20 mouse cellular contexts compared by ENCODE assay signal in the genomic region with DNA sequence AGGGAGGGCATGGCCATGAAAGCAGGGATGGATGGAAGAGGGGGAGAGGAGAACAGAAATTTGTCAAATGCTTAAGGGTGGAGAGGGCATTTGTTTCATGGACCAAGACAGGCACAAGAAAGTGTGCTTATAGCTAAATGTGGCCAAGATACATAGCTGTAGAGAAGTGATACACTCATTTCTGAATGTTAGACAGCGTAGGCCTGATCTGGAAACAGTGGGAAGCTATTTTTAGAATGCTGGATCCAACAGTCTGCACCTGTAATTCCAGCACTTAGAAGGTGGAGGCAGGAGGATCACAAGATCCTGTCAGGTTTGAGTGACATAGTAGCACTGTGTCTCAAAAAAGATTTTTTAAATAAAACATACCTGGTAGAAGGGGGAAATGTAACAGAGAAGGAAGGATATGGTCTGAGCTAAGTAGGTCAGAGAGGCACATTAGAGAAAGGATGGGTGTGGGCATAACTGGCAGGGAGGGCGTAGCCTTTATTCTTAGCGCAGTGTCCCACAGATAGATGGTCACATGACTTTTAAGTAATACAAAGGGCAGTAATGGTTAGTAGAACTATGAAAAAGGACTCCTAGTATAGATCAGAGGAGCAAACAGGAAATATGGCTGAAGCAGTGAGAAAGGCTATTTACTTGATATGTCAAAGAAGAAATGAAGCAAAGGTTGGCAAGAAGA.
A peak's percentile ranks its signal among the peaks of the same experiment; 100 is the strongest.
DNase-seq lines count a peak whose midpoint lies in the region; ATAC-seq and TF ChIP-seq lines count a peak whose summit lies in the region.
"Had no signal": no experiment of that assay in that cellular context is flagged by ENCODE, and none has a peak within 500 bp of the region (broad histone marks: within the 10 kb centered on the region; RNA-seq: fewer than 3 reads in every experiment).

No protein-coding gene starts in this region.

- 90% methylated on average over 3 of the region's 3 CpGs for WGBS in forebrain, postnatal 0 days
- WGBS in forebrain, embryonic 14.5 days: 98% methylated on average over 3 of the region's 3 CpGs
- 71% methylated on average over 3 of the region's 3 CpGs for WGBS in liver, embryonic 13.5 days (ENCODE audit: insufficient replicate concordance)
- 91% methylated on average over 3 of the region's 3 CpGs for WGBS in liver, embryonic 11.5 days
- 85% methylated on average over 3 of the region's 3 CpGs for WGBS in stomach, postnatal 0 days

- ATAC-seq in forebrain, postnatal 0 days: peak; percentile 29; the same call in 1 of the 2 replicates
- ATAC-seq in forebrain, embryonic 14.5 days: no peak
- peak; percentile 71 for ATAC-seq in liver, embryonic 13.5 days (ENCODE audit: low read depth)
- ATAC-seq in liver, embryonic 11.5 days (replicated peaks; ENCODE audit: low FRiP score): no peak
- ATAC-seq in stomach, postnatal 0 days (ENCODE audit: low FRiP score, low TSS enrichment): peak; percentile 77
- ATAC-seq: midbrain, embryonic 15.5 days had no signal

- no peaks in the 10 kb centered on the region for H3K27me3 ChIP-seq in forebrain, postnatal 0 days (ENCODE audit: insufficient read depth, low read length)
- H3K27me3 ChIP-seq in forebrain, embryonic 14.5 days (replicated peaks; ENCODE audit: control insufficient read depth, insufficient read depth, low read length): no peaks in the 10 kb centered on the region
- H3K27me3 ChIP-seq in liver, embryonic 13.5 days: no peaks in the 10 kb centered on the region
- H3K27me3 ChIP-seq in liver, embryonic 11.5 days (replicated peaks; ENCODE audit: control insufficient read depth, insufficient read depth, low read length): no peaks in the 10 kb centered on the region
- H3K27me3 ChIP-seq in stomach, postnatal 0 days (ENCODE audit: control insufficient read depth, insufficient read depth, low read length): no peaks in the 10 kb centered on the region
- H3K27me3 ChIP-seq: embryonic facial prominence, embryonic 15.5 days; midbrain, embryonic 15.5 days had no signal

- H3K36me3 ChIP-seq in forebrain, postnatal 0 days (ENCODE audit: insufficient read depth): peaks cover 24% of the 10 kb centered on the region
- H3K36me3 ChIP-seq in forebrain, embryonic 14.5 days (ENCODE audit: control insufficient read depth, insufficient read depth, low read length): peaks cover 61% of the 10 kb centered on the region
- H3K36me3 ChIP-seq in liver, embryonic 13.5 days: peaks cover 87% of the 10 kb centered on the region
- peaks cover 24% of the 10 kb centered on the region for H3K36me3 ChIP-seq in liver, embryonic 11.5 days (ENCODE audit: control insufficient read depth, insufficient read depth, low read length)
- peaks cover 4% of the 10 kb centered on the region; the same call in 1 of the 2 replicates for H3K36me3 ChIP-seq in stomach, postnatal 0 days (ENCODE audit: control insufficient read depth, insufficient read depth, low read length)

- H3K9ac ChIP-seq in forebrain, postnatal 0 days: no peak overlapping the region
- no peak overlapping the region for H3K9ac ChIP-seq in forebrain, embryonic 14.5 days (ENCODE audit: low read length)
- H3K9ac ChIP-seq in liver, embryonic 13.5 days: no peak overlapping the region
- no peak overlapping the region for H3K9ac ChIP-seq in liver, embryonic 11.5 days (ENCODE audit: low read depth, low read length)
- H3K9ac ChIP-seq in stomach, postnatal 0 days (ENCODE audit: low read length): no peak overlapping the region
- H3K9ac ChIP-seq: embryonic facial prominence, embryonic 15.5 days; lung, embryonic 14.5 days; midbrain, embryonic 15.5 days had no signal

- no peak for TF ChIP-seq EP300 in stomach, postnatal 0 days (optimal IDR thresholded peaks at IDR 0.05)

- no peak for TF ChIP-seq CTCF in forebrain, postnatal 0 days (IDR thresholded peaks at IDR 0.05; ENCODE audit: low read depth)
- TF ChIP-seq CTCF in stomach, postnatal 0 days (IDR thresholded peaks at IDR 0.05; ENCODE audit: low read depth): no peak

- H3K4me3 ChIP-seq in forebrain, postnatal 0 days (ENCODE audit: low read depth, low read length): no peak overlapping the region
- no peak overlapping the region for H3K4me3 ChIP-seq in forebrain, embryonic 14.5 days (ENCODE audit: low read depth, low read length)
- H3K4me3 ChIP-seq in liver, embryonic 13.5 days (replicated peaks): no peak overlapping the region
- H3K4me3 ChIP-seq in liver, embryonic 11.5 days (ENCODE audit: low read depth, low read length): no peak overlapping the region
- no peak overlapping the region for H3K4me3 ChIP-seq in stomach, postnatal 0 days (ENCODE audit: low read depth, low read length)
- H3K4me3 ChIP-seq: embryonic facial prominence, embryonic 15.5 days; forebrain, embryonic 10.5 days; midbrain, embryonic 15.5 days had no signal

- no peaks in the 10 kb centered on the region for H3K4me1 ChIP-seq in forebrain, postnatal 0 days (ENCODE audit: insufficient read depth)
- H3K4me1 ChIP-seq in forebrain, embryonic 14.5 days (ENCODE audit: control insufficient read depth, insufficient read depth, low read length): no peaks in the 10 kb centered on the region
- peaks cover 11% of the 10 kb centered on the region; the same call in 1 of the 2 replicates for H3K4me1 ChIP-seq in liver, embryonic 13.5 days (replicated peaks)
- H3K4me1 ChIP-seq in liver, embryonic 11.5 days (replicated peaks; ENCODE audit: control insufficient read depth, insufficient read depth, low read length): peaks cover 5% of the 10 kb centered on the region; the same call in 1 of the 2 replicates
- H3K4me1 ChIP-seq in stomach, postnatal 0 days (replicated peaks; ENCODE audit: control insufficient read depth, insufficient read depth): no peaks in the 10 kb centered on the region
- H3K4me1 ChIP-seq: embryonic facial prominence, embryonic 15.5 days; forebrain, embryonic 10.5 days; midbrain, embryonic 15.5 days had no signal

- H3K9me3 ChIP-seq in forebrain, postnatal 0 days (ENCODE audit: low read length): no peaks in the 10 kb centered on the region
- no peaks in the 10 kb centered on the region for H3K9me3 ChIP-seq in forebrain, embryonic 14.5 days (replicated peaks; ENCODE audit: control insufficient read depth, low read length)
- H3K9me3 ChIP-seq in liver, embryonic 13.5 days (replicated peaks): no peaks in the 10 kb centered on the region
- no peaks in the 10 kb centered on the region for H3K9me3 ChIP-seq in liver, embryonic 11.5 days (ENCODE audit: control insufficient read depth, low read length)
- no peaks in the 10 kb centered on the region for H3K9me3 ChIP-seq in stomach, postnatal 0 days (ENCODE audit: control insufficient read depth, low read length)
- H3K9me3 ChIP-seq: embryonic facial prominence, embryonic 15.5 days; forebrain, embryonic 10.5 days; G1E; midbrain, embryonic 15.5 days had no signal

- no peak for DNase-seq in forebrain, postnatal 0 days
- DNase-seq in forebrain, embryonic 14.5 days (ENCODE audit: low spot score): no peak
- no peak for DNase-seq in liver, embryonic 13.5 days
- no peak for DNase-seq in liver, embryonic 11.5 days (ENCODE audit: low spot score)
- peak; percentile 12 for DNase-seq in induced T-regulatory cell, adult 2 months (ENCODE audit: low read depth)
- no peak for DNase-seq in stomach, postnatal 0 days (ENCODE audit: low spot score)
- no peak for DNase-seq in embryo, embryonic 10.5 days (ENCODE audit: low spot score)
- no peak for DNase-seq in layer of hippocampus, adult 18-20 months (ENCODE audit: low spot score in 2 of 2)
- DNase-seq: adrenal gland, postnatal 14 days; cerebellum, adult 11-12 months; cerebellum, postnatal 25 days; gastrocnemius, postnatal 14 days; kidney, adult 9 months; kidney, postnatal 36 days; lung, embryonic 14.5 days; right cerebral cortex, postnatal 4 days had no signal

- H3K4me2 ChIP-seq in forebrain, postnatal 0 days (ENCODE audit: low read depth): no peak overlapping the region
- H3K4me2 ChIP-seq in forebrain, embryonic 14.5 days (ENCODE audit: low read length): no peak overlapping the region
- H3K4me2 ChIP-seq in liver, embryonic 13.5 days: no peak overlapping the region
- no peak overlapping the region for H3K4me2 ChIP-seq in liver, embryonic 11.5 days
- no peak overlapping the region for H3K4me2 ChIP-seq in stomach, postnatal 0 days (replicated peaks; ENCODE audit: low read depth)
- H3K4me2 ChIP-seq: embryonic facial prominence, embryonic 15.5 days; lung, embryonic 14.5 days; midbrain, embryonic 15.5 days had no signal

- H3K27ac ChIP-seq in forebrain, postnatal 0 days (ENCODE audit: low read depth, low read length): no peak overlapping the region
- H3K27ac ChIP-seq in forebrain, embryonic 14.5 days (ENCODE audit: low read depth, low read length): no peak overlapping the region
- no peak overlapping the region for H3K27ac ChIP-seq in liver, embryonic 13.5 days
- H3K27ac ChIP-seq in liver, embryonic 11.5 days (ENCODE audit: low read depth, low read length): no peak overlapping the region
- no peak overlapping the region for H3K27ac ChIP-seq in stomach, postnatal 0 days (replicated peaks)
- H3K27ac ChIP-seq: embryonic facial prominence, embryonic 15.5 days; forebrain, embryonic 10.5 days; midbrain, embryonic 15.5 days had no signal

Comparison
In these comparisons a context has a peak if more than half of its experiments do, and no peak if none do; other contexts are left out.
1. ATAC-seq: peak in forebrain, postnatal 0 days (single experiment), liver, embryonic 13.5 days (single experiment) and stomach, postnatal 0 days (single experiment); none in forebrain, embryonic 14.5 days (single experiment) and liver, embryonic 11.5 days (single experiment).